Mouse (Mus musculus) ES-Bruce4 (cell line): Measurements from ENCODE around the gene Snd1.

Experiments used
- CTCF ChIP-seq: IDR thresholded peaks from one replicate; pipeline ENCODE4 v1.8.1; 2011; ENCODE audit warnings: low read depth, low read length
- EP300 ChIP-seq: IDR thresholded peaks from 2 replicates; pipeline ENCODE4 v1.6.1; 2011; ENCODE audit warnings: low read depth, low read length; ENCODE audit not compliant: insufficient read depth
- POLR2A ChIP-seq: IDR thresholded peaks from one replicate; pipeline ENCODE4 v1.8.1; 2011; ENCODE audit warnings: low read length; ENCODE audit not compliant: insufficient read depth

DNA sequence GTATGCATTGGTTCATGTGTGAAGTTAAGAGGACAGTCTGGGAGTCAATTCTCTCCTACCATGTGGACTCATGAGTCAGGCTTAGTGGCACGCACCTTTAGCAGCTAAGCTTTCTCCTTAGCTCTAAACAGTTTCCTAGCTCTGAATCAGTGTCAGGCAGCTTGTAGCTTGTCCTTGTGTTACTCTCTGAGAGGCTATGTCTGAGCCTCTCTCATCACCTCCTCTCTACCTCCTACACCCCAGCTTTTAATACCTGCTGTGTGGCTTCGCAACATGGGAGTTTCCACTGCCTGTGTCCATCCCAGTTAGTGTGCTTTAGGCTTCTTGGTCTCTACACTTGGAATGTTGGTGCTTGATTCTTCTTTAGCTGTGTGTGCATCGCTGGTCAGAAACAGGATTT, 39.3 kb downstream of the Snd1 start:
- TF ChIP-seq POLR2A (no peak), CTCF (no peak), EP300 (no peak)
